Mouse (Mus musculus): ENCODE measurements around the gene Ptpro.

GRCm38 (mm10) chr6:137414531-137415405 lies 162.6 kb downstream of the Ptpro start:
- no peak for TF ChIP-seq POLR2A (IDR thresholded peaks at IDR 0.05; ENCODE audit: extremely low read depth, insufficient read depth, low read length)
- TF ChIP-seq CTCF (IDR thresholded peaks at IDR 0.05; ENCODE audit: extremely low read depth, insufficient read depth, low read length): peak; percentile 86

Measured in cortical plate, adult 2 months (tissue).